Mouse (Mus musculus): ENCODE measurements around the gene Ufsp2. TPM values are rescaled to one million over a fixed set of nuclear protein-coding genes. Genes with fewer than 3 reads are reported as not detected.

Gene Ufsp2
- total RNA-seq (2021): 10 to 100 TPM; 39.0 to 41.3 TPM
- long read RNA-seq, experiment 1, transcript Ufsp2-201 (12 exons, 1,640 nt): major isoform, 54 of 68 reads
- long read RNA-seq, experiment 1, partial matches to known transcripts: 3 of 68 reads
- long read RNA-seq, experiment 1, other reads (novel, unspliced or antisense): 9 of 68 reads
- long read RNA-seq, experiment 2, transcript Ufsp2-201 (12 exons, 1,640 nt): major isoform, 49 of 57 reads
- long read RNA-seq, experiment 2, partial matches to known transcripts: 2 of 57 reads
- long read RNA-seq, experiment 2, other reads (novel, unspliced or antisense): 5 of 57 reads

DNA sequence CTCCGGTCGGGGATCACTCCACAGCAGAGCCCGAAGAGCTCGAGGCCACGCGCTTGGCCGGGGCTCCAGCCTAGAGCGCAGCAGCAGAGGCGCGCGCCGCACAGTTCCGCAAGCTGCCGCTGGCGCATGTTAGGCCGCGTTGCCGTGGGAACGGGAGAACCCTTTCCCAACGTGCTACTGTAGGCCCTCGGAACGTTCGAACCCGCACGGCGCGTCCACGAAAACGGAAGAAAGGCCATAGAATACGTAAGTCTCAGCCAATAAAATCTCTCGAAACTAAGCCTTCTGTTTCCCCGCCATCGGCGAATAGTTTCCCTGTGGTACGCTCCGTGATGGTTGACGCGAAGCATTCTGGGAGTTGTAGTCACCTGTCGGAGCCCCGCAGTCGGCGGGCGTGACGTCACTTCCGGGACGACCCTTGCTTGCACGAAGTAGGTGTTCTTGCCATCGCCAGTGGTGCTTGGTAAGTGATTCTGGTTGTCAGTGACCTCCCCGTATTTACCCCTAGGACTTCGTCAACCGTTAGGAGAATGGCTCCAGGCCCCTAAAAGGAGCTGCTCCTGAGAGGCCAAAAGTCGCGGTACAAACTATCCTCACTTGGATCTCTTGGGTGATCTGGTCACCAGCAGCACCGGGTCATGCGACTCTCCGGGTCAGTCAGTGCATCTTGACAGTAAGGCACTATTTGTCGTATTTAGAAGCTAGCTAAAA, at the start of gene Ufsp2, which contains the start of gene 1700029J07Rik:
TSS of gene Ufsp2 (plus strand) at position 403 of the 711 bp plus-strand sequence.
TSS of gene 1700029J07Rik (minus strand) at position 127 of the 711 bp plus-strand sequence.
- peak; percentile 94 for DNase-seq

DNA sequence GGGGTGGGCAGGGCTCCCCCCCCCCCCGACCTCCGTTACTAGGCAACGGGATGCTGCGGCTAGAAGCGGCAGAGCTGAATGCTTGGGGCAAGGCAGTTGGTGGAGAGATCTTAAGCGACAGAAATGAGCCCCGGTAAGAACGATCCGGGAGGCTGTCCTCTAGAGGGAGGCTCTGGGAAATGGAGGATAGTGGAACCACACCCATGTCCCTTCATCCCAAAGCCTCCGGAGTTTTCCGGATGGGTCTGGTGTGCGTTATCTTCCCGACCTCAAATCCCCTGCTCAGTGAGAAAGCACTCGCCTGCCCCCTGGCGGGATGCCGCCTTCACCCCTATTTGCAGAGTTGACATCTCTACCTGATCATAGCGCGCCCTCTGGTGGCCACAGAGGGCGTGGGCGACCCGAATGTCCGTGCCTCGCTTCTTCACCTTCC, 40.7 kb upstream of the Ufsp2 start, which contains the start of gene Ccdc110:
TSS of gene Ccdc110 (plus strand) at position 38 of the 433 bp plus-strand sequence.
- DNase-seq: peak; percentile 85

DNA sequence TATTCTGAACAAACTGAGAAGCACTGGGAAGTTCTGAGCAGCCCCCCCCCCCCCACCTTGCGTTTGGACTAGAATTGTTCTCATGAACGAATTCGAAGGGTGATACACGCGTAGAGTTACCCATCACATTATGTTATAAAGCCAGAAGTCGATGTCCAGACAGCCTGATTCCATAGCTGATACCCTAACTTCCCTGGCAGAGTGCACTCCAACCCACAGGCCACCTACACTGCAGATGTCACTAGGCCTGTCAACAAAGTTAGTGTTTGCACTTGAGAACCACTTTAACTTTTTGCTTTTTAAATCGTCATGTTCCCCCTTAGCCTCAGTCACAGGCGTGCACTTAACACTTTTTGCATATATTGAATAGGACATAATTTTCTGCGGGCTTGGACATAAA, 38.3 kb upstream of the Ufsp2 start:
- DNase-seq: no peak

DNA sequence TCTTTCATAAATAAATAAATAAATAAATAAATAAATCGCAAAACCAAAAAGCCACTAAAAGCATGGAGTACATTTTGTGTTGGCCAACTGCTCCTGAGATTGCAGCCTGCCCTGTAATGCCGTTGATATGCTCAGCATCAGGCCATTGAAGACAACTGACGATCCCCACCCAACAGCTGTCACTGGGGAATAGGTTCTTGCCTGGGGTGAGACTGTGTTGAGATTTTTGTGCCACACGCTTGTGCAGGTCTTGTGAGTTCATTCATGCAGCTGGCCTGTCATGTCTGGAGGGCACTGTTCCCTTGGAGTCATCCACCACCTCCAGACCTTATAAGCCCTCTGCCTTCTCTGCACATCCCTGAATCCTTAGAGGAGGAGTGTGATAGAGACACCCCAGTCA, 29.0 kb upstream of the Ufsp2 start:
- no peak for DNase-seq

DNA sequence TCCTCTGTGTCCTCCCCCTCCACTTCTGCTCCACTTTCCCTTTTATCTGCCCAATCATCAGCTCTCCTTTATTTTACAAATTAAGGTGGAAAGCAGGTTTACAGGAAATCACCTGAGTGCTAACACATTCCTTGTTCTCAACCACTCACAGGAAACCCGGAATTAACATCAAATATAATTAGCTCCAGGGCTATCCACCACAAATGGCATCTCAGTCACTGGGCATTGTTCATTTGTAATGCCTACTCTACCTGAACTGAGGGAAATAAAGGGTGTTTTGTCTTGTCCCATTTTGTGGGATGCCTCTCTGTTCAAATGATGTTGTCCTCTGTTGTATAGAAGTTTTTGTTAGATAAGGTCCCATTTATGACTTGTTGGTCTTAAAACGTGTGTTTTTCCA, 24.7 kb upstream of the Ufsp2 start:
- DNase-seq: no peak

DNA sequence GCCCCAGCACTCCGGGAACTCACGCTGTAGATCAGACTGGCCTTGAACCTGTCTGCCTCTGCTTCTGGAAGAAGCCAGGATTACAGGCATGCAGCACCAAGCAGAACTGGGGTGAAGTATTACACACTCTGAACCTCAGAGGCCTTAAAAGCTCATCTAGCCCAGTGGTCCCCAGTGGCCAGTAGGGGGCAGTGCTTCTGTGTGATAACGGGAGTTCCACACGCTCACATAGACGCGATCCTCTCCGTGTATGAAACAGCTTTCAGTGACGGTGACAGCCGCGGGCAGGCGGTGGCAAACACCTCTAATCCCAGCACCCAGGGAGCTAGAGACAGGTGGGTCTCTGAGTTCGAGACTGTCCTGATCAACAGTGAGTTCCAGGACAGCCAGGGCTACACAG, 4.4 kb upstream of the Ufsp2 start:
- no peak for DNase-seq

DNA sequence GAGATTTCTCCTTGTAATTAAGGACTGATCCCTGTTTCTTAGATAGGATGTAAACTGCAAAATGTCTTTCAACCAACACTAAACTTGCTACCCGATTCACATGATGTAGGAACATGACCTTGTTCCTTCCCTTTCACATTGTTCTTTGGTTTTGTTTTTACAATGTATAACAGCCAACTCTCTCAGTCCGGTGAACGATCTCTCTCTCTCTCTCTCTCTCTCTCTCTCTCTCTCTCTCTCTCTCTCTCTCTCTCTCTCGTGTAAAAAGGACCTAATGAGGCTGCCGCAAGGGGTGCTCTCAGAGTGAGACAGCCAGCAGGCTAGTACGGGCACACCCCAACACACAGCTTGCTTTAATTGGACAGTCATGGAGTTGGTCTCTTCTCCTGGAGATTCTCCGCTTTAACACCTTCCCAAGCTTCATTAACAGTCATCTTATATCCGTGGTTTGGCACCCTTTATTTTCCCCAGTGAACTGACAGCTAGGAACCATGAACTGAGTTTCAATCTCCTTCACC, 1.3 kb upstream of the Ufsp2 start:
- no peak for DNase-seq

DNA sequence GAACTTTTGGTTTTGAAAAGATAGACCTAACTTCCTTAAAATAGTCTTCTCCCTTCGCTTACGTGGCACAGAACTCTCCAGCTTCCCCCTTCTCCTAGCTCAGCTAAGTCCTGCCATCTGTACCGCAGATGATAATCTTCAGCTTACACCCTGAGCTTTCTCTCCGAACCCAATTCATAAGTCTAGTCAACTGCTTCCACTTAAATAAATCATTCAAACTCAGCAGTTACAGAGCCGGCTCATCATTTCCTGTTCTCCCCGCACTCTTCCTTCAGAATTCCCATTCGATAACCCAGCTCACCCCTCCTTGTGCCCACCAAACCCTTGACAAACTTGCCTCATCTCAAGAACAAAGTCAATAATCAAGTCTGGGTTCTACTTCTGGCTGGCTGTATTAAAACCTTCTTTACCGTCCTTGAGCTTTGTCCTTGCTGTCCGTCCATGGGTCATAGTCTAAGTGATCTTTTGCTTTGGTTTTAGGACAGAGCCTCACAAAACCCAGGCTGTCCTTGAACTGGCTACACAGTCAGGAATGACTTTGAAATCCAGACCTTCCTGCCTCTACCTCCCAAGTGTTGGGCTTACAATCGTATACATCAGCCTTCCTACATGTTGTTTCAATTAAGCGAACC, 625 bp downstream of the Ufsp2 start:
- no peak for DNase-seq

DNA sequence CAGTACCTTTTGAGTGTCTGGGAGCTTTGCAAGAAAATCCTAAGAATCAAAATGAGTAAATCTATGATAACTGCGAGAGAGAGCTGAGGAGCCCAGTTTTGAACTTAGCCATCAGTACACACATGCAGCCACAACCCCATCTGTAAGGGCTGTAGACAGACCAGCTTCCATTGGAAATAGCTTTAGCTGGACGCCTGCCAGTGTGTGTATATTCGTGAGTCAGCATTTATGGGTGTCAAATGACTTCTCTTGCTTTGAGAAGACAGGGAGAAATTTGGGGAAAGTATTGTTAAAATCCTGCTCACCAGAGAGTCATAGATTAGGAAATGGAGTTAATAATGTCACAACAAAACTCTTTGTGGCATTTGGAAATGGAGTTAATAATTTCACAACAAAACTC, 11.3 kb downstream of the Ufsp2 start:
- DNase-seq: no peak

DNA sequence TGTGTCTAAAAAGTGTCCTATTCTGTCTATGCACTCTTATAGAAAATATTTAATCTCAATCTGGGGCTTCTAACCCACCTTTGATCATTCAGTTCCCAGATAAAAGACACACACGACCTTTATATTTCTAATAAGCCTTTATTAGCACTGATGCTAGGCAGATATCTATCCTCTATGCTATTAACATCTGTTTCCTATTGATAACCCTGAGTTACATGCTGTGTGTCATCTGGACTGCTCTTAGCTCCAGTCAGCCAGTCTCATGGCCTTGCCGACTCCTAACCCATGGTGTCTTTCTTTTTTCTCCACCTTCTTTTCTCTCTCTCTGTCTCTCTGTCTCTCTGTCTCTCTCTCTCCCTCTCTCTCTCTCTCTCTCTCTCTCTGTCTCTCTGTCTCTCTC, 12.9 kb downstream of the Ufsp2 start:
- no peak for DNase-seq

DNA sequence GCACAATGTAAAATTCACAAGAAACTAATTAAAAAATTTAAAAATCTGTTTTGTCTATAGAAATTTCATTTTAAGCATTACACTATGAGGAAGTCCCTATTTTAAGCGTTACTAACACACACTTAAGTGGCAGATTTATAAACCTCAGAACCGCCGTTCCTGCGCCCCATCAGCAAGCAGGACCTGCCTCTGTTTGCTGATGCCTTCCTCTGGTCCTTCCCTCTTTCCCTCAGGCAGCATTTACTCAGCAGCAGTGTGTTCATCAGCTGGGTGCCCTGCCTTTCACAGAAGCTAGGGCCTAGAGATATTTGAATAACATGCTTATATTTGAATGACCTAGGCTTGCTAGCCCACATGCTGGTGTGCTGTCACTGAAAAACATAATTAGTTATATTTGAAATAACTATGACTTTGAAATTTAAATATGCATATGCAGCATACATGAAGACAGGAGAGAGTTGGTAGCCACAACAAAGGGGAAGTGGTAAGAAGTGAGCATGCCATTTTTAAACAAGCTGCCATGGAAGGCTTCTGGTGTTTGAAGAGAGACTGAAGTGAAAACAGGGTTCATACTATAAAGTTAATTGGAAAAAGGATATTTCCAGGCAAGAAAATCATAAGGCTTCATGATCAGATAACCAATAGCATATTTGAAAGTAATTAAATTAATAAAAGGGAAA, 15.4 kb downstream of the Ufsp2 start:
- no peak for DNase-seq

DNA sequence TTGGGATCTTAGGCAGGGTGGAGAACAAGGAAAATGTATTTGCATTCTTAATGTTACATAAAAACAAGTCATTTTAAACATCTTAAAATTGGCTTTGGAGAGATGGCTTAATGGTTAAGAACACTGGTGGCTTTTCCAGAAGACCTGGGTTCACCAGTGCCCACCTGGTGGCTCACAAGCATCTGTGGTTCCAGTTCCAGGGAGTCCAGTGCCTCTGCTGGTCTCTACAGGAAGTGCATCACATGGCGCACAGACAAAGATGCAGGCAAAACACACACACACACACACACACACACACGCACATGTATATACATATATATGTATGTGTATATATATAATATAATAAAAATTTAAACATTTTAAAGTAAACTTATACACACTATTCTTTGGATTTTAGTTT, 18.8 kb downstream of the Ufsp2 start:
- no peak for DNase-seq

DNA sequence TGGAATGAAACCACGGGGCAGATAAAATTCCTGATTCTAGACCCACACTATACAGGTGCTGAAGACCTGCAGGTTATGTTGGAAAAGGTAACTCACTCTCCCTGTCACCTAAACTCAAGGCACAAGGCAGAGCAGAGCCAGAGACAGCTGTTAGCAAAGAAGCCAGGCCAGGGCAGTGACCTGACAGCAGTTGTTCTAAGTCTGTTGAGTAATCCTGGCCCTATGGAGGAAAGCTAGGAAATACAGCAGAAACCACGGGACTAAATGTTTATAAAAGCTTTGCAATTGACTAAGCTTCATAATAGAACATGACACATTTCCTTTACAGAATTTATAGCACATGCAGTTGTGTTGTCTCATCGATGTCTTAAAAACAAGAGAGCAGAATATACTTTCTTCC, 20.2 kb downstream of the Ufsp2 start:
- DNase-seq: no peak

DNA sequence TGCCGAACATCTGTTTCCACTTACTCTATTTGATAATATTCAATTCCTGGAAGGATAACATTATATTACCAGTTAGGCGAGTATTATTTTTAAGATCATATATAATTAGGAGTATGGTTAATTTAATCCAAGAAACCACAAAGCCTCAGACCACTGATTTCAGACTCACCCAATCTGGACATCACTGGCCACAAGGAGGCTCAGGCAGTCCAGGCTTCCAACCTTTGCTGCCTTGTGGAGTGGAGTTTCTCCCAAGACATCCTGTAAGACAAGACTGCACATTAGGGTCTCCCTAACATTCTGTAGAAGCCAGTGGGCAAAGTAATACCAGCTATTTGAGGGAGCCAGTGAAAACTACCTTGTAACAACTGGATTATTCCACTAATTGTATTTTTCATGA, 22.9 kb downstream of the Ufsp2 start:
- DNase-seq: no peak

DNA sequence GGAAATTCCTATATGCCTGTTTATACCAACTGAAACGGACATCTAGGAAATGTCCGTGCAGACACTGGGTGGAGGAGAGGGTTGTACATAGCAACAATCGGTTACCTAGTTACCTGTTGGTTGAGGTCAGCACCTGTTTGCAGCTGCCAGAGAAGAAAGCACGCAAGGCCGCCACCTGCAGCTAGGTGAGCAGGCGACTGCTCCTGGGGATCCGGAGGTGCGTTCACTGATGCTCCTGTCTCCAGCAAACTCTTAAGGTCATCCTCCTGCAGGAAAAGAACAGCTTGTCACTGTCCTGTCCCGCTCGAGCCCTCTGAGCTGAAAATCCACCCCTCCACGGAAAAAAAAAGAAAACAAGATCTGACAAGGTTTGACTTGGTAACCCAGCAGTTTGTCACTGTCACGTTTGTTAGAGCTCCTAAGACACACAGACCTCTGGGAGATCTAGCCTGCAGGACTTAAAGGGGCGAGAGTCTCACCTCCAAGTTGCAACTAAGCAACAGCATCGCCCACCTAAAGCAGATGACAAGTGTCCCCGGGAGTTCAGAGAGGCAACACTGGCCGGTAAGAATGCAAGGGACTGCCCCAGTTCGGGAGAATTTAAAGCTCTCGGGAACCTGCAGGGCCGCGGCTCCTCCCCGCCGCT, 23.9 kb downstream of the Ufsp2 start, which contains the start of gene Lrp2bp:
TSS of gene Lrp2bp (plus strand) at position 166 of the 646 bp plus-strand sequence.
- no peak for DNase-seq

DNA sequence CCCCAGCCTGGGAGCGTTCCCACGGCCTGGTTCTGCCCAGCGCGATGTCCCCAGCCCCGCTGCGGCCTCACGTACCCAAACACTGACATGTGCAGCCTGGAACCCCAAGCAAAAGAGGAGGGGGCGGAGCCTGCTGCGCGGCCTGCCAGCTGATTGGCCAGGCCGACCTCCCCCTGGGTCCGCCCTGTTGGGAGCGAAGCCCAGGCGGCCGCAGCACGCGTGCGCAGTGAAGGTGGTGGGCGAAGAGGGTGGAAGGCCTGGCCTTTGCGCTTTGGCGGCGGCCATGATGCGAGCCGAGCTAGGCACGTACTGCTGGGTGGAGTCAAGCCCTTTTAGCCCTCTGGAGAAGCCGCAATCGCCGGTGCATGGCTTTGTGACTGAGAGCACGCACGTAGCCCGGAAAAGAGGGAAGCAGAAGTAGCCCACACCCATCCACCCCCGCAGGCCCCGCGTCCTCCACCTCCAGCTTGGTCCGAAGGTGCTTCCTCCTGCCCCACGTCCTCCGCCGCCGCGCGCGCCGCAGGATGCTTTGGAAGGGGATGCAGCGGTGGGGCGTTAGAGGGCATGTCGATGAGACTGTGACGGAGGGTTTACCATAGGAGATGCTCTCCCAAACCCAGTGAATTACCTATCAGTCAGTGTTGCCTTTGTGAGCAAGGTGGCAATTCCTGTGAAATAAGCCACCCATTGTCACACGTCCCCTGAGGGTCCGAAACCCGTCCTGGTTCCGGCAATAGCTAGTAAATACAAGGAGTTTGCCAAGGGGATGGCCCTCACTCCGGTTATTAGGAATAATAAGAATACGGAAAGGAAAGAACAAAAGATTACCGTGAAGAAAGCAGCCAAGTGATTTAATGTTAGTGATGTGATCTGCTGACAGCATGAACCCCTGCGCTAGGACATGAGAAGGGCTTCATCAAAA, 24.7 kb downstream of the Ufsp2 start:
- DNase-seq: peak; percentile 99

DNA sequence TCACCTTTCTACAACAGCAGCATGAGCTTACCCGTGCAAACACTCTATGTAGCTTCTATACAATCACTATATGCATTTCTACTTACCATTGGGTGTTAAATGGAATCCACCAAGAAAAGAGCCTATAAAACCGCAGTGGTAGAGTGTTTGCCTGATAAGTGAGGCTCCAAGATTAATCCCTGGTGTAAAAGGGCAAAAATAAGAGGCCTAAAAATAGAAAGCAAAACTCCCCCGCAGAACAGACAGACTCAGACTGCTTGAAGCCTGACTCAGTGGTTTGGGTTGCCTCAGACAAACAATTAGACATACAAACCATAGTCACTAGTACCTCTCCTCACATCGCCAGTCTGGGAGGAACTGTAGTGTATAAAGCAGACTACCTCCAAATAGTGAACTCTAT, 30.3 kb downstream of the Ufsp2 start, which contains the start of gene Ankrd37:
TSS of gene Ankrd37 (minus strand) at position 112 of the 400 bp plus-strand sequence.
- no peak for DNase-seq

DNA sequence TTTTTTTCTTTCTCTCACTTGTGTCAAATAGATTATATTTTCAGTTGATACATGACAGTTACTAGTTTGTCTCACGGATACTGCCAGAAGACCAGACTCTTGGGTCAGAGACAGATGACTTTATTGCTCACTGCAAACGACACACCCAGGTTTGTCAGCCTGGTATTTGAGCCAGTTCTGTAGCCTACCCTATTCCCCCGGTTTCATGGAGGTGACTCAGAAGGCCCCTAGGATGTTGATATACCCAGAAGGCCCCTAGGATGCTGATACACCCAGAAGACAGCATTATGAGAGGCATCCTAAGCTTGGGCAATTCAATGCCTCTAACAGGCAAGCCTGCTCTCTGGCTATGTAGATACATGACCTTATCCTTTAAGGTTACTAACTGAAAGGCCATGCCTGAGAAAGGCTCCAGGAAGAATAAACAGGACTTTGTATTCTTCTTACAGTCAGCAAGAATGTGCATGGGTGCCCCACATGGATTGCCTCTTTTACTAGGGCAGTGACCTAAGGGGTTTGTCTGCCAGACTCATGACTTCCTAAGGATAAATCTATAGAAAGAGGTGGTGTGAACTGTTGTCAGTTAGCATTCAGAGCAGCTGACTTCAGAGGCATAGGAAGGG, 31.8 kb downstream of the Ufsp2 start:
- DNase-seq: no peak

DNA sequence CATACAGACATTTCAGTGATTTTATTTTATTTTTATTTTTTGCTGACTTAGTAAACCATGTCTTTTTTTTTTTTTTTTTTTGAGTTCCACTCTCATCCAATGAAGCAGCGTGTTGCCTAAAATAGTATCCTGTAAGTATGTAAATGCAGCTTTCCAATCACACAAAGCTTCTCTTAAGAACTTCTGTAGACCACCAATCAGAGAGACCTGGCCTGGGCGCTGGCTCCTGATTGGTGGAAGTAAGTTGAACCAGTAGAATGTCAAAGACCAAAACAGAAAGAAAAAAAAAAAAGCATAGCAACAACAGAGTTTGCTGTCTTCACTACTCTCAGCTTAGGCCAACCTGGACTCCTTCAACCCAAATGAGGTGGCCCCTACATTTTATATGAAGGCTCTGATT, 35.0 kb downstream of the Ufsp2 start:
- DNase-seq: no peak
